Mouse (Mus musculus): ENCODE results near the gene Szt2.
A peak's percentile ranks its signal among the peaks of the same experiment; 100 is the strongest.

DNA sequence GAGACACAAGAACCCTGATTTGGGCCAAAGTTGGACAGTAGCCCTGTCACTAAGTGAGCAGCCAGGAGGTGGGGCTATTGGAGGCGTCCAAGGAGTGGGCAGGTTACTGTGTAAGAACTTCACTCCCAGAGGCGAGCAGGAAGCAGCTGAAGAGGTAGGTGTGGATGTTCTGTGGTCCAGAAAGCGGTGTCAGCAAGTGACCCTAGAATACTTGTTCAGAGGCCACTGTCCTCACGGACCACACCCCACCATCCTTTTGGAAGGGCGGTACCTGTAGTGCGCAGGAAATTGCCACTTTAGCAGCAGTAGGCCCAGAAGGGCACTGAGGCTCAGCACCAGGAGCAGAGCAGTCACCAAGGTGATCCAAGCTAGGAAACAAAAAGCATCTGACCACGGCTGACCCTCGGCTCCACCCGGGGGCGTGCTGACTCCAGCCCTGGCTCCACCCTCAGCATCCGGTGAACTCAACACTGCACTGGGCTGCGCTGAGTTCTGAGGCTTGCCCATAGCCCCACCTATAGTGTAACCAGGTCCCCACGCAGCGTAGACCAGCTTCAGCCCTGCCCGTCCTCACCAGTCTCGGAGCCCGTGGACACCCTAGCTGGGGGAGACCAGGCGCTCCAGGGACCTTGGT, 36.8 kb upstream of the Szt2 start:
- TF ChIP-seq CTCF (conservative IDR thresholded peaks at IDR 0.05; ENCODE audit: low read length) (0 out of 2 replicates have a peak, but pooled peaks have one; percentile 18), NANOG (IDR thresholded peaks at IDR 0.05; ENCODE audit: borderline replicate concordance, low read length) (no peak), POU5F1 (IDR thresholded peaks at IDR 0.05; ENCODE audit: borderline replicate concordance, low read length) (no peak)
